Mouse (Mus musculus): ENCODE results near the gene Ripor3.
A peak's percentile ranks its signal among the peaks of the same experiment; 100 is the strongest.

Gene Ripor3

GRCm38 (mm10) chr2:167987640-167988039 is 22.8 kb downstream of the Ripor3 start:
- no peak for DNase-seq (ENCODE audit: low spot score in 2 of 2)

- DNase-seq (ENCODE audit: low spot score in 2 of 2), result peak; percentile 52 to 74
Measured at GRCm38 (mm10) chr2:167986762-167987161, 23.7 kb downstream of the Ripor3 start.

DNA sequence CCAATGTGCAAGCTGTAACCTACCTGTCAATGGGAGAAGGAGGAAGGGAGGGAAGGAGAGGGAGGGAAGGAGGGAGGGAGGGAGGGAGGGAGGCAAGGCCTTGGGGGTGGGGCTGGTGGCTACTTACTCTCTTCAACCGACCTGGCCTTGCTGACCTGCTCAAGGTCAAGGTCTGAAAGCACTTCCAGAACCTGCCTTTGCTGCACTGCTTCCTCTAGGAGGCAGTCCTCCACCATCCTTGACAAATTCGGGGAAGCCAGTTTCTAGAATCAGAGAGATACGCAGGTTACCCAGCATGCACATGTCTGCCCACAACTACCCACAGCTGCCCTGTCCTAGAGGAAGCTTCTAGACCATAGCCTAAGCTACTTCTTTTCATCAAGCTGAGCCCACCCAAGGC is 25.5 kb downstream of the Ripor3 start:
- DNase-seq (ENCODE audit: low spot score in 2 of 2), result no peak

DNA sequence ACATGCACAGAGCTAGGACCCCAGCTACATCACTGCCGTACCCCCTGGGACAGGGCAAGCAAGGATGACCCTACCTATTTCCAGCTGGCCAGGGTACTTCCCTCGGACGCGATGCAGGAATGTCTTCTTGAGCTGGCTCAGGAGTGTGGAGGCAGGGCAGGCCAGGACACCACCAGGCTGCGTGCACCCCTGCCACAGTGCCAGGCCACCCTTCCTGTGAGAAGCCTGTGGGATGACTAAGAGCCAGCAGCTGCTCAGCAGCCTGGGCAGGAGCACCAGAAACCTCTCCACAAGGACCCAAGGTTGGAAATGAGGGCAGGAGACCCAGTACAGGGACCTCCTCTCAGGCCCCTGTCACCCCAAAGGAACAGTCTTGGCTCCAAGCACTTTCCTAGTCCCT is 26.0 kb downstream of the Ripor3 start:
- no peak for DNase-seq (ENCODE audit: low spot score in 2 of 2)

DNA sequence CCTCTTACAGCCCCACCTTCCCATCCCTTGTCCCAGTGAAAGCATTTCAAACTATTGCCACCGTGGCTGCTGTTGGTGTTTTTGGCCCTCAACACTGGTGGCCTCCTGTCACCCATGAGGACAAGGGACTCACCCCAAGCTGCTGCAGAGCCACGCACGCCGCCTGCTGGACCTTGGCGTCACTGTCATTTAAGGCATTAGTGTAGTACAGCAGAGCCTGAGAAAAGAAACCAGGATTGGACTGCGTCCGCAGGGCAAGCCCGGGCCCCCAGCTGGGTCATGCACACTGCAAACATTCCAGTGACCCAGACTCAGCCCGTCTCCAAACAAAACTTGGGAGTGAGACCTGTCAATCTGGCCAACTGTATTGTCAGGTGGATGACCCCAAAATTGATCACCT is 27.8 kb downstream of the Ripor3 start:
- DNase-seq (ENCODE audit: low spot score in 2 of 2), result no peak

DNA sequence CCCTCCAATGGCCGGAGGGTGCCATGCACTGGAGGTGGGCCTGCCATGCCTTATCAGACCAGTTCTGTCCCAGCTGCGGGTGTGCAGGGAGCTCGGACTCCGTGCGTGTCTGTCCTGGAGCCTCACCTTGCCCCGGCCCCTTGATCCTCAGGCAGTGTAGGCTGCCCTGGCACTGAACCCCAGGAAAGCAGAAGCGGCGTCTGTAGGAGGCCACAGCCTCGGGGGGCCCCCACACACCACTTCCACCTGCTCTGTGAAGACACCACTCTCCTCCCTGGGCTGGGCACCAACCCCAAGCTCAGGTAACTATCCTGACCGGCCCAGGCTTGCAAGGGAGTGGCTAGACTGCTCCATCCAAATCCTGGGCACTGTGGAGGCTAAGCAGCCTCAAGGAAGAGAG is 30.0 kb downstream of the Ripor3 start:
- no peak for DNase-seq (ENCODE audit: low spot score in 2 of 2)

DNA sequence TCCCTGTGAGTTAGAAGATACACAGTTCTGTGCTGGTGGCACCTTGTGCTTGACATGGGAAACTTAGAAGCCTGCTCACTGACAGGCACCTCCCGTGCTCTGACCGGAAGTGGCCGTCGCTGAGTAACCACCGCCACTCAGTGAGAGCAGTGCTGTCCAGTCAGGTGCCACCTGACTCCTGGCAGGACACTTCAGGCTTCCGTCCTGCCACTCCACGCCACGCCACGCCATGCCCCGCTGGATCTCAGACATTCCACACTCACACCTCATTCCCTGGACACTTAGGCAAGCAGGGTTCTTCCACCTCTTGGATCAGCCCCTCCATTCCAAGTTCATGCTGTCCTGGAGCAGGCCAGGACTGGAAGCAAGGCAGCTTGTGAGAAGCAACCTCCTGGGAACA is 32.1 kb downstream of the Ripor3 start:
- no peak for DNase-seq (ENCODE audit: low spot score in 2 of 2)

- DNase-seq (ENCODE audit: low spot score in 2 of 2), result no peak
Measured at GRCm38 (mm10) chr2:167975746-167976145, 34.7 kb downstream of the Ripor3 start.

DNA sequence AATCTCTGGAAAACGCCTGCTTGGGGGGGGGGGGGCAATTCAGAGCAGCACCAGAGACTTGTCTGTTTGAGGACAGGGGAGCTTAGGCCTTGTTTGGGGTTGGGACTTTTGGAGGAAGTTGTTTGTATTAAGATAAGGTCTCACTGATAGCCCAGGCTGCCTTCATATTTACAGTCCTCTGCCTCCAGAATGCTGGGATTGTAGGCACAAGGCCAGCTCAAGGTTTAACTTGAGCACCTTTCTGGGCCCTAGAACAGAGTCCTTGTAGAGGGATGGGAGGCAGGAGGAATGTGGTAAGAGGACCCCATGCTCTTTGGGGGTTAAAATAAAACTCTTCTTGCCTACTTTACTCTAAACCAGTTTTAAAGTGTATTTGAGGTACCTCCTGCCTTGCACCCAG is 37.6 kb downstream of the Ripor3 start:
- no peak for DNase-seq (ENCODE audit: low spot score in 2 of 2)

GRCm38 (mm10) chr2:167972146-167972545 is 38.3 kb downstream of the Ripor3 start:
- no peak for DNase-seq (ENCODE audit: low spot score in 2 of 2)

- DNase-seq (ENCODE audit: low spot score in 2 of 2), result no peak
Measured at GRCm38 (mm10) chr2:167969851-167970541, 40.4 kb downstream of the Ripor3 start.

DNA sequence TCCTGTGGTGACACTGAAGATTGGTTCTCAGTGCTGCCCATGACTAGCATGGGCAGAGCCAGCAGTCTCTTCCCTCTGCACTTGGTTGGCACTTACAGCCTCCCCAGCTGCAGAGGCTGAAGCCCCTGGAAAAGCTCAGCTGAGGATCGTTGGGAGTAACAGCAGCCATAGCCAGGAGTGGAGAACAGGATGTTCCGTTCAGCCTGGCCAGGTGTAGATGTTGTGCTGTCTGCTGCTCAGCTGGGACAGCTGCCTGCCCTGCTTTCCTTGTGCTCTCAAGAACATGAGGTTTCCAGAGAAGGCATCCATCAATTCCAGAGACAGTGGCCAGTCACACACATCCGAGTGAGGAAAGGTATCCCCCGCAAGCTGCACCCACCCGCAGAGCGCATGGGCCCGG is 41.9 kb downstream of the Ripor3 start:
- DNase-seq (ENCODE audit: low spot score in 2 of 2), result no peak

DNA sequence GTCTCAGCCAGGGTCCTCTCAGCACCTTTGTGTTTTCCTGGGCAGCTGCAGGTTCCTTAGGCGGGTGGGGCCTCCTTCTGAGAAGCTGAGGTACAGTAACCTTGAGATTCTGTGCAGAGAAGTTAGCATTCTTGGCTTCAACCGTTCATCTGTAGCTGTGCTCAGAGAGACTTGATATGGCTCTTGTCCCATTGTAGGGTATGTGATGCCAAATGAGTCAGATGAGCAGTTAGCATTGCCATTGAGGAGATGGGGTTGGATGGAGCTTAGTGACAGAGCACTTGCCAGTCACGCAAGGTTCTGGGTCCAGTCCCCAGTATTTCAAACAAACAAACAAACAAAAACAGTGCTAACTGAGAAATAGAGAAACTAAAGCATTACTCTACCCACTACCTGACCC is 44.5 kb downstream of the Ripor3 start:
- DNase-seq (ENCODE audit: low spot score in 2 of 2), result no peak

DNA sequence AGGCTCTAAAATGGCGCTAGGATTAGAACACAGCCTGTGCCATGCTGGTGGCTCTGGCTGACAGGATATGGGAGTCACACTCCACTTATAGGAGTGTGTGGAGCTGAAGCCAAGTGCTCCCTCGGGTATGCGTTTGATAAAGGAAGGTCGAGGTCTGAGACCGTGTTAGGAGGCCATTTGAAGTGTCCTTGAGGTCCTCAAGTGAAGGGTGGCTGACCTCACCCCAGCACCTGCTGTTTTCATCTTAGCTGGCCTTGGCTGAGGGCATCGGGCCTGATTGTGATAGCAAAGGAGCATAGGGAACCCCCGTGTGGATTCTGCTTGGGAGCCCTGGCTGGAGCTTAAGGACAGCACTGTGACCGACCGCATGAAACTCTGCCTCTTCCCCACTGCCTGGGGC is 46.1 kb downstream of the Ripor3 start:
- DNase-seq (ENCODE audit: low spot score in 2 of 2), result no peak

GRCm38 (mm10) chr2:167963778-167964300 is 46.6 kb downstream of the Ripor3 start:
- no peak for DNase-seq (ENCODE audit: low spot score in 2 of 2)

DNA sequence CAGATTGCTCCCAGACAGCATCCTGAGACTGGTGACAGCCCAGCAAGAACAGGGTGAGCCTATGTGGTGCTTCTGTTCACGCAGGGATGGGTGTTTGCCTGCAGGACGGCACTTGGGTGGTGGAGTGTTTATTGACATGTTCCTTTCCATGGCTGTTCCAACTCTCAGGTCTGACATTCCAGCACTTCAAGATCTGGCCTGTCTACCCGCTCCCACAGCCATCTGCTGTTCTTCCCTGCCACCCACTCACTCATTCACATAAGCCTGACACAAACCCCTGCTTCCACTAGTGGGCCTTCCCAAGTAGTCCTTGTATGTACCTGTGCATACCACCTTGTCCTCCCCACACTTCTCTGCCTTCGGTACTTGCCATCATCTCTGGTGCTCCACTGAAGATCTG is 47.2 kb downstream of the Ripor3 start:
- no peak for DNase-seq (ENCODE audit: low spot score in 2 of 2)

GRCm38 (mm10) chr2:167962347-167962746 is 48.1 kb downstream of the Ripor3 start:
- DNase-seq (ENCODE audit: low spot score in 2 of 2), result no peak

DNA sequence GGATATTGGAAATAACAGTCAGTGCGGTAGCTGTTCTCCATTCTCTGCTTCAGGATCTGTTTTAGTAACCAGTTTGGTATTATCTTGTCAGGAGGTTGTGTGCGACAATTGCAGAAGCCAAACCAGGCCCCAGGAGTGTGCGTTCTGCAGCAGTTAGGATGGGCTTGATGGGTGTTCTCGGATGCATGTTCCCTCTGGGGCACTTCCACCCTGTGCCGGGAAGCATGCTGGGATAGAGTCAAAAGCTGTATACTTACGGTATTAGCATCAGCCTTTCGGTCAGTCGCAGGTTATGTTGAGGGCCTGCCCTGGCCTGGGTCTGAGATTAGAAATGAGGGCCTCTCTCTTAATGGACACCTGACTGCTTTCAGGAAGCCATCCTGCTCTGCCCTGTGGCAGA is 49.8 kb downstream of the Ripor3 start:
- no peak for DNase-seq (ENCODE audit: low spot score in 2 of 2)

DNA sequence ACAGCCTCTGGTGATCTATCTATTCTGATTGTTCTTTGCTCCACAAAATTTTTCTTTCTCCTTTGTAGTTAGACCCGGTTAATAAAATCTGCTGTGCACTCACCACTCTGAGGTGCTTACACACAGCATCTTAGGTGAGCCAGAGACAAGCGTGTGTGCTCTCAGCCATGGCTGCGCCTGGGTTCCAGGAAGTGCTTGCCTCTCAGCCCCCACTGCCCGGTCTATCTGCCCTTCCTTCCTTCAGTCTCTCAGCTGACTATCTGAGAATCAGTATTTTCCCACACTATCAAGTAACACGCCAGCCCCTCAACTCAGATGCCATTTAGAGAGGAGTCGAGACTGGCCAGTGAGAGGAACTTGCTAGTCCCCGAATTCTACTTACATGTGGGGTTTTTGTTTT is 50.4 kb downstream of the Ripor3 start:
- no peak for DNase-seq (ENCODE audit: low spot score in 2 of 2)

DNA sequence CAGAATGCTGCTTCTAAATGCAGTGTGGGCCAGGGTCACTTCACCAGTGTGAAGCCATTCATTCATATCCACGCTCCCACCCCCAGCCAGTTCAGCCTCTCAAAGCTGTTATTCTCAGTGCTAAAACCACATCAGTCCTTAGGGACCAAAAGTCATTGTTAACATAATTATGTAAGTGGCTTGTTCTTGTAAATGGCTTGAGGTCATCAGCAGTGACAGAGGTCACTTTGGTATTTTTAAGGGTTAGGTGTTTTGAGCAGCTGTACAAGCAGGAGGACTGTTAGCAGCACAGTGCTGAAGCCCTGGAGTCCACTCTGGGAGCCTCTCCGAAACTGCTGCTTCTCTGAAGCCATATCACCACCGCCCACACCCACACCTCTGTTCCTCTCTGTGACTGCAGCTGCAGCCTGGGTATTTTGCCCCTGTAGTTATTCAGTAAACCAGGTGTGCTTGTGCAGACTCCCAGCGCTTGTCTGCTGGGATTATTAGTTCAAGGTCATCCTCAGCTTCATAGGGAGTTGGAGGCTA is 51.0 kb downstream of the Ripor3 start:
- no peak for DNase-seq (ENCODE audit: low spot score in 2 of 2)

DNA sequence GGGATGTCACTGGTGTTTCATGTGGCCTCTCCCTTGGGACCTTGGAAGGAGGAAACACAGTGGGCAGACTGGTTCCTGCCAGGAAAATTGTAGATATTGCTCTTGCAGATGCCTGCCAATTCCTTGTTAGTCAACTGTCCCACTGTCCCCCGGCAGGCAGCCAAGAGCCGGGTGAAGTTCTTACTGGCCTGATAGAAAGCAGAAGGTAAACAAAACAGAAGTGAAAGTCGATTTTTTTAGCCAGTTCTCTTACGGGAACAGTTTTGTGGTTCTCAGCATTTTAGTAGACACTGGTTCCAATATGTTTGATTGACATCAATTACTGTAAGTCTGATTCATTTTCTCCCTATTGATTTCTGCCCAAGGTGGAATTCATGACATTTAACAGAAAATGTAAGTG is 51.6 kb downstream of the Ripor3 start:
- peak in 1 of 2 experiments; percentile 73 for DNase-seq (ENCODE audit: low spot score in 2 of 2)

GRCm38 (mm10) chr2:167958082-167958788 is 52.2 kb downstream of the Ripor3 start:
- no peak for DNase-seq (ENCODE audit: low spot score in 2 of 2)

DNA sequence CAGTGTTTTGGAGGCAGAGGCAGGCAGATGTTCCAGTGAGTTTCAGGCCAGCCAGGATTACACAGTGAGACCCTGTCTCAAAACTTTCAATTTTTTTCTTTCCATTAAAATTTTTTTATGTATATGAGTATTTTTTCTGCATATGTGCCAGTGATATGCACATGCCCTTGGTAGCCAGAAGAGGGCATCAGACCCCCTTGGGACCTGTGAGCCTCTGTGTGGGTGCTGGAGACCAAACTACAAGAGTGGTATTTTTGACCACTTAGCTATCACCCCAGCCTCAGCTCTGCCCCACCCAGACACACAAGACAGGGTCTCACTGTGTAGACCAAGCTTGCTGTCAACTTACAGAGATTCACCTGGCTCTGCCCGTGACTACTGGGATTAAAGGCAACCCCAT is 52.9 kb downstream of the Ripor3 start:
- DNase-seq (ENCODE audit: low spot score in 2 of 2), result no peak
